Mouse (Mus musculus): Measurements from ENCODE around the gene Fam120b. TPM values are rescaled to one million over a fixed set of nuclear protein-coding genes. Genes with fewer than 3 reads are reported as not detected.

The Fam120b gene
- polyA plus RNA-seq, 1 experiment from 2014 or later, result 45.2 TPM

- Histone ChIP-seq H3K27ac (no peak overlapping the region), H3K36me3 (replicated peaks; ENCODE audit: control insufficient read depth, insufficient read depth) (peaks cover 50% of the 10 kb centered on the region), H3K4me1 (replicated peaks; ENCODE audit: control insufficient read depth, insufficient read depth, low read length) (peaks cover 21% of the 10 kb centered on the region), H3K9ac (no peak overlapping the region), H3K4me2 (replicated peaks) (no peak overlapping the region), H3K4me3 (replicated peaks; ENCODE audit: low read length) (no peak overlapping the region), H3K27me3 (ENCODE audit: control insufficient read depth, insufficient read depth, low read length) (no peaks in the 10 kb centered on the region), H3K9me3 (ENCODE audit: control insufficient read depth, low read length) (no peaks in the 10 kb centered on the region)
- 99% methylated on average over 17 of the region's 17 CpGs for WGBS
- ATAC-seq (ENCODE audit: low FRiP score), result no peak
- DNase-seq (ENCODE audit: low spot score), result no peak
Measured at GRCm38 (mm10) chr17:15401716-15402115, 5.7 kb downstream of the Fam120b start.

- H3K9me3 ChIP-seq (ENCODE audit: control insufficient read depth, low read length), result no peaks in the 10 kb centered on the region
- no peak overlapping the region for H3K27ac ChIP-seq
- H3K4me1 ChIP-seq (replicated peaks; ENCODE audit: control insufficient read depth, insufficient read depth, low read length), result no peaks in the 10 kb centered on the region
- no peak overlapping the region for H3K9ac ChIP-seq
- WGBS, result 94% methylated on average over 2 of the region's 2 CpGs
- no peaks in the 10 kb centered on the region for H3K27me3 ChIP-seq (ENCODE audit: control insufficient read depth, insufficient read depth, low read length)
- no peak overlapping the region for H3K4me3 ChIP-seq (replicated peaks; ENCODE audit: low read length)
- no peak overlapping the region for H3K4me2 ChIP-seq (replicated peaks)
- peaks cover 96% of the 10 kb centered on the region for H3K36me3 ChIP-seq (replicated peaks; ENCODE audit: control insufficient read depth, insufficient read depth)
- DNase-seq (ENCODE audit: low spot score) (no peak), ATAC-seq (ENCODE audit: low FRiP score) (no peak)
Measured at GRCm38 (mm10) chr17:15406576-15406975, 10.6 kb downstream of the Fam120b start.

- ATAC-seq (ENCODE audit: low FRiP score) (no peak), DNase-seq (ENCODE audit: low spot score) (no peak)
- Histone ChIP-seq H3K9me3 (ENCODE audit: control insufficient read depth, low read length) (no peaks in the 10 kb centered on the region), H3K27me3 (ENCODE audit: control insufficient read depth, insufficient read depth, low read length) (no peaks in the 10 kb centered on the region), H3K4me3 (replicated peaks; ENCODE audit: low read length) (no peak overlapping the region), H3K4me2 (replicated peaks) (no peak overlapping the region), H3K9ac (no peak overlapping the region), H3K36me3 (replicated peaks; ENCODE audit: control insufficient read depth, insufficient read depth) (peaks cover 94% of the 10 kb centered on the region), H3K27ac (no peak overlapping the region), H3K4me1 (replicated peaks; ENCODE audit: control insufficient read depth, insufficient read depth, low read length) (no peaks in the 10 kb centered on the region)
- WGBS, result 87% methylated on average over 10 of the region's 10 CpGs
Measured at GRCm38 (mm10) chr17:15409261-15409660, 13.3 kb downstream of the Fam120b start.

- no peak for ATAC-seq (ENCODE audit: low FRiP score)
- no peak overlapping the region for H3K4me3 ChIP-seq (replicated peaks; ENCODE audit: low read length)
- H3K27ac ChIP-seq, result no peak overlapping the region
- peaks cover 96% of the 10 kb centered on the region for H3K36me3 ChIP-seq (replicated peaks; ENCODE audit: control insufficient read depth, insufficient read depth)
- no peaks in the 10 kb centered on the region for H3K4me1 ChIP-seq (replicated peaks; ENCODE audit: control insufficient read depth, insufficient read depth, low read length)
- no peaks in the 10 kb centered on the region for H3K9me3 ChIP-seq (ENCODE audit: control insufficient read depth, low read length)
- no peak overlapping the region for H3K4me2 ChIP-seq (replicated peaks)
- DNase-seq (ENCODE audit: low spot score), result no peak
- H3K9ac ChIP-seq, result no peak overlapping the region
- WGBS, result 92% methylated on average over 1 of the region's 1 CpGs
- H3K27me3 ChIP-seq (ENCODE audit: control insufficient read depth, insufficient read depth, low read length), result no peaks in the 10 kb centered on the region
Measured at GRCm38 (mm10) chr17:15410861-15411260, 14.9 kb downstream of the Fam120b start.

GRCm38 (mm10) chr17:15416596-15417215 is 20.7 kb downstream of the Fam120b start:
- H3K4me2 ChIP-seq (replicated peaks), result no peak overlapping the region
- H3K27me3 ChIP-seq (ENCODE audit: control insufficient read depth, insufficient read depth, low read length), result no peaks in the 10 kb centered on the region
- peaks cover 98% of the 10 kb centered on the region for H3K36me3 ChIP-seq (replicated peaks; ENCODE audit: control insufficient read depth, insufficient read depth)
- no peaks in the 10 kb centered on the region for H3K4me1 ChIP-seq (replicated peaks; ENCODE audit: control insufficient read depth, insufficient read depth, low read length)
- no peak overlapping the region for H3K9ac ChIP-seq
- H3K4me3 ChIP-seq (replicated peaks; ENCODE audit: low read length), result no peak overlapping the region
- 93% methylated on average over 12 of the region's 12 CpGs for WGBS
- no peak overlapping the region for H3K27ac ChIP-seq
- H3K9me3 ChIP-seq (ENCODE audit: control insufficient read depth, low read length), result no peaks in the 10 kb centered on the region
- no peak for ATAC-seq (ENCODE audit: low FRiP score)
- no peak for DNase-seq (ENCODE audit: low spot score)

GRCm38 (mm10) chr17:15419534-15419933 is 23.5 kb downstream of the Fam120b start:
- H3K4me3 ChIP-seq (replicated peaks; ENCODE audit: low read length), result no peak overlapping the region
- WGBS, result 93% methylated on average over 8 of the region's 8 CpGs

GRCm38 (mm10) chr17:15420021-15420603 is 24.1 kb downstream of the Fam120b start:
- peaks cover 99% of the 10 kb centered on the region for H3K36me3 ChIP-seq (replicated peaks; ENCODE audit: control insufficient read depth, insufficient read depth)
- 82% methylated on average over 8 of the region's 8 CpGs for WGBS
- H3K4me2 ChIP-seq (replicated peaks), result no peak overlapping the region
- H3K9me3 ChIP-seq (ENCODE audit: control insufficient read depth, low read length), result no peaks in the 10 kb centered on the region
- ATAC-seq (ENCODE audit: low FRiP score), result no peak
- no peak overlapping the region for H3K9ac ChIP-seq
- H3K4me3 ChIP-seq (replicated peaks; ENCODE audit: low read length), result no peak overlapping the region
- H3K27me3 ChIP-seq (ENCODE audit: control insufficient read depth, insufficient read depth, low read length), result no peaks in the 10 kb centered on the region
- H3K4me1 ChIP-seq (replicated peaks; ENCODE audit: control insufficient read depth, insufficient read depth, low read length), result no peaks in the 10 kb centered on the region
- no peak overlapping the region for H3K27ac ChIP-seq
- no peak for DNase-seq (ENCODE audit: low spot score)

More at GRCm38 (mm10) chr17:15419534-15419933, 23.5 kb downstream of the Fam120b start:
- no peaks in the 10 kb centered on the region for H3K4me1 ChIP-seq (replicated peaks; ENCODE audit: control insufficient read depth, insufficient read depth, low read length)
- no peaks in the 10 kb centered on the region for H3K27me3 ChIP-seq (ENCODE audit: control insufficient read depth, insufficient read depth, low read length)
- no peaks in the 10 kb centered on the region for H3K9me3 ChIP-seq (ENCODE audit: control insufficient read depth, low read length)
- no peak for DNase-seq (ENCODE audit: low spot score)
- H3K4me2 ChIP-seq (replicated peaks), result no peak overlapping the region
- peaks cover 99% of the 10 kb centered on the region for H3K36me3 ChIP-seq (replicated peaks; ENCODE audit: control insufficient read depth, insufficient read depth)
- H3K9ac ChIP-seq, result no peak overlapping the region
- no peak for ATAC-seq (ENCODE audit: low FRiP score)
- no peak overlapping the region for H3K27ac ChIP-seq

- Histone ChIP-seq H3K4me2 (replicated peaks) (no peak overlapping the region), H3K9me3 (ENCODE audit: control insufficient read depth, low read length) (no peaks in the 10 kb centered on the region), H3K27ac (no peak overlapping the region), H3K4me3 (replicated peaks; ENCODE audit: low read length) (no peak overlapping the region), H3K9ac (no peak overlapping the region), H3K4me1 (replicated peaks; ENCODE audit: control insufficient read depth, insufficient read depth, low read length) (no peaks in the 10 kb centered on the region), H3K36me3 (replicated peaks; ENCODE audit: control insufficient read depth, insufficient read depth) (peaks cover 99% of the 10 kb centered on the region), H3K27me3 (ENCODE audit: control insufficient read depth, insufficient read depth, low read length) (no peaks in the 10 kb centered on the region)
- ATAC-seq (ENCODE audit: low FRiP score) (no peak), DNase-seq (ENCODE audit: low spot score) (no peak)
- WGBS, result 97% methylated on average over 6 of the region's 6 CpGs
Measured at GRCm38 (mm10) chr17:15421446-15421845, 25.4 kb downstream of the Fam120b start.

- DNase-seq (ENCODE audit: low spot score) (no peak), ATAC-seq (ENCODE audit: low FRiP score) (no peak)
- no peak overlapping the region for H3K27ac ChIP-seq
- no peaks in the 10 kb centered on the region for H3K27me3 ChIP-seq (ENCODE audit: control insufficient read depth, insufficient read depth, low read length)
- H3K4me1 ChIP-seq (replicated peaks; ENCODE audit: control insufficient read depth, insufficient read depth, low read length), result no peaks in the 10 kb centered on the region
- no peak overlapping the region for H3K4me3 ChIP-seq (replicated peaks; ENCODE audit: low read length)
- no peak overlapping the region for H3K9ac ChIP-seq
- H3K36me3 ChIP-seq (replicated peaks; ENCODE audit: control insufficient read depth, insufficient read depth), result peaks cover 97% of the 10 kb centered on the region
- no peak overlapping the region for H3K4me2 ChIP-seq (replicated peaks)
- 93% methylated on average over 9 of the region's 9 CpGs for WGBS
- no peaks in the 10 kb centered on the region for H3K9me3 ChIP-seq (ENCODE audit: control insufficient read depth, low read length)
Measured at GRCm38 (mm10) chr17:15422666-15423065, 26.7 kb downstream of the Fam120b start.

Measured in hindbrain, embryonic 14.5 days (tissue).